Mouse (Mus musculus) CH12.LX (cell line): ENCODE measurements around the gene Megf8. TPM values are rescaled to one million over a fixed set of nuclear protein-coding genes. Genes with fewer than 3 reads are reported as not detected.

Experiments
- DNase-seq: peaks from one replicate; pipeline ENCODE4 v3.0.0-alpha.2; 2013; ENCODE audit errors: extremely low read depth
- H3K27ac ChIP-seq: 2 replicates; pipeline ENCODE4 v1.5.1; 2012; ENCODE audit warnings: low read depth, mild to moderate bottlenecking, control low read depth, moderate library complexity; ENCODE audit not compliant: insufficient read depth
- H3K27me3 ChIP-seq: replicated peaks from 2 replicates; pipeline ENCODE3; 2012; ENCODE audit warnings: inconsistent platforms
- H3K36me3 ChIP-seq, 2 experiments: replicated peaks in 1 of 2; 2 replicates each; pipeline versions ENCODE3 to v1.6.1; 2012; ENCODE audit warnings: inconsistent platforms in 1 of 2, low read length in 1 of 2, mild to moderate bottlenecking in 1 of 2, mixed read lengths in 1 of 2, moderate library complexity in 1 of 2; ENCODE audit not compliant: control insufficient read depth in 1 of 2, insufficient read depth in 1 of 2
- H3K4me1 ChIP-seq, 2 experiments: 2 replicates each; pipeline ENCODE4 v1.6.1; 2012; ENCODE audit warnings: inconsistent platforms in 1 of 2, moderate library complexity in 1 of 2; ENCODE audit not compliant: insufficient read depth in 2 of 2, control insufficient read depth in 1 of 2
- H3K4me2 ChIP-seq: 2 replicates; pipeline ENCODE4 v1.6.1; 2012; ENCODE audit warnings: low read depth, mild to moderate bottlenecking, control low read depth; ENCODE audit not compliant: poor library complexity, insufficient read depth, severe bottlenecking
- H3K4me3 ChIP-seq, 3 experiments: fragments of 150-350 bp in 1 of 3; sonication (generic) in 1 of 3; replicated peaks in 1 of 3; 2 replicates each; pipeline versions ENCODE3 to v1.5.1; 2011 to 2012; ENCODE audit warnings: low read depth in 2 of 3, low read length in 2 of 3, mild to moderate bottlenecking in 2 of 3, moderate library complexity in 2 of 3, control low read depth in 1 of 3, improper control_type of control experiment in 1 of 3, inconsistent platforms in 1 of 3, mixed read lengths in 1 of 3; ENCODE audit not compliant: poor library complexity in 1 of 3
- H3K79me2 ChIP-seq: replicated peaks from 2 replicates; pipeline ENCODE4 v1.6.1; 2012; ENCODE audit warnings: mild to moderate bottlenecking, moderate library complexity; ENCODE audit not compliant: control insufficient read depth, poor library complexity, insufficient read depth, severe bottlenecking; ENCODE audit errors: extremely low read depth
- H3K9ac ChIP-seq: 2 replicates; pipeline ENCODE4 v1.6.1; 2012; ENCODE audit warnings: low read depth, mild to moderate bottlenecking, control low read depth, moderate library complexity; ENCODE audit not compliant: insufficient read depth
- H3K9me3 ChIP-seq: replicated peaks from 2 replicates; pipeline ENCODE3; 2012; ENCODE audit warnings: low read length, inconsistent platforms, mixed read lengths
- BHLHE40 ChIP-seq: IDR thresholded peaks from 2 replicates; pipeline ENCODE4 v1.6.1; 2011; ENCODE audit warnings: mild to moderate bottlenecking, low read depth, low read length, improper control_type of control experiment
- CHD1 ChIP-seq: IDR thresholded peaks from 2 replicates; pipeline ENCODE4 v1.6.1; 2012; ENCODE audit warnings: low read depth, low read length, improper control_type of control experiment, inconsistent platforms
- ELF1 ChIP-seq: IDR thresholded peaks from 2 replicates; pipeline ENCODE4 v1.6.1; 2014; ENCODE audit warnings: low read depth, mild to moderate bottlenecking, inconsistent platforms, low read length, improper control_type of control experiment
- EP300 ChIP-seq: IDR thresholded peaks from 2 replicates; pipeline ENCODE4 v1.6.1; 2011; ENCODE audit warnings: low read length, improper control_type of control experiment
- ETS1 ChIP-seq: conservative IDR thresholded peaks from 2 replicates; pipeline ENCODE4 v1.6.1; 2012; ENCODE audit warnings: low read depth, mild to moderate bottlenecking, inconsistent platforms, low read length, improper control_type of control experiment, moderate library complexity
- GABPA ChIP-seq: IDR thresholded peaks from 2 replicates; pipeline ENCODE4 v1.6.1; 2012; ENCODE audit warnings: low read depth, low read length, improper control_type of control experiment, inconsistent platforms; ENCODE audit not compliant: insufficient replicate concordance
- JUN ChIP-seq: IDR thresholded peaks from 2 replicates; pipeline ENCODE4 v1.6.1; 2011; ENCODE audit warnings: low read depth, mild to moderate bottlenecking, low read length, improper control_type of control experiment, moderate library complexity; ENCODE audit not compliant: insufficient read depth
- JUND ChIP-seq: conservative IDR thresholded peaks from 2 replicates; pipeline ENCODE4 v1.6.1; 2011; ENCODE audit warnings: low read depth, low read length, improper control_type of control experiment
- KAT2A ChIP-seq: IDR thresholded peaks from 2 replicates; pipeline ENCODE4 v1.6.1; 2012; ENCODE audit warnings: low read length, improper control_type of control experiment, inconsistent platforms; ENCODE audit not compliant: insufficient replicate concordance
- MAFK ChIP-seq: IDR thresholded peaks from 2 replicates; pipeline ENCODE4 v1.6.1; 2011; ENCODE audit warnings: low read length, improper control_type of control experiment; ENCODE audit not compliant: insufficient replicate concordance
- MAX ChIP-seq: IDR thresholded peaks from 2 replicates; pipeline ENCODE4 v1.6.1; 2011; ENCODE audit warnings: low read length, improper control_type of control experiment
- MAZ ChIP-seq: IDR thresholded peaks from 2 replicates; pipeline ENCODE4 v1.6.1; 2012; ENCODE audit warnings: low read depth, mild to moderate bottlenecking, inconsistent platforms, low read length, improper control_type of control experiment, moderate library complexity
- PAX5 ChIP-seq: IDR thresholded peaks from 2 replicates; pipeline ENCODE4 v1.6.1; 2012; ENCODE audit warnings: low read length, inconsistent platforms, mixed read lengths
- POLR2AphosphoS2 ChIP-seq: IDR thresholded peaks from 2 replicates; pipeline ENCODE4 v1.6.1; 2011; ENCODE audit warnings: low read depth, low read length, improper control_type of control experiment
- RCOR1 ChIP-seq: conservative IDR thresholded peaks from 2 replicates; pipeline ENCODE4 v1.6.1; 2012; ENCODE audit warnings: low read depth, mild to moderate bottlenecking, inconsistent platforms, low read length, improper control_type of control experiment
- SIN3A ChIP-seq: IDR thresholded peaks from 2 replicates; pipeline ENCODE4 v1.6.1; 2012; ENCODE audit warnings: low read length, improper control_type of control experiment, inconsistent platforms
- SMC3 ChIP-seq: IDR thresholded peaks from 2 replicates; pipeline ENCODE4 v1.6.1; 2011; ENCODE audit warnings: low read depth, low read length, improper control_type of control experiment
- TBP ChIP-seq: conservative IDR thresholded peaks from 2 replicates; pipeline ENCODE4 v1.6.1; 2011; ENCODE audit warnings: low read depth, low read length, improper control_type of control experiment
- TCF12 ChIP-seq: IDR thresholded peaks from 2 replicates; pipeline ENCODE4 v1.6.1; 2014; ENCODE audit warnings: low read depth, mild to moderate bottlenecking, inconsistent platforms, low read length, improper control_type of control experiment
- USF1 ChIP-seq: IDR thresholded peaks from 2 replicates; pipeline ENCODE4 v1.6.1; 2014; ENCODE audit warnings: low read depth, mild to moderate bottlenecking, inconsistent platforms, low read length, improper control_type of control experiment
- ZC3H11A ChIP-seq: IDR thresholded peaks from 2 replicates; pipeline ENCODE4 v1.6.1; 2012; ENCODE audit warnings: low read depth, mild to moderate bottlenecking, inconsistent platforms, low read length, improper control_type of control experiment
- ZKSCAN1 ChIP-seq: IDR thresholded peaks from 2 replicates; pipeline ENCODE4 v1.6.1; 2012; ENCODE audit warnings: low read depth, inconsistent platforms, low read length, improper control_type of control experiment, borderline replicate concordance
- ZMIZ1 ChIP-seq: IDR thresholded peaks from 2 replicates; pipeline ENCODE4 v1.6.1; 2012; ENCODE audit warnings: low read depth, mild to moderate bottlenecking, inconsistent platforms, low read length, improper control_type of control experiment
- dilution Hi-C: fragments of 300-500 bp; cut with MboI; formaldehyde crosslinking; loops from 2 replicates; pipeline ENCODE4 v1.14.3; 2020; ENCODE audit warnings: low sequenced_read_pairs; ENCODE audit not compliant: extremely low pct_unique_long_range_greater_than_20kb, extremely low pct_ligation_motif_present
- in situ Hi-C: fragments of 300-500 bp; cut with MboI; formaldehyde crosslinking; loops from 3 replicates; pipeline ENCODE4 v1.14.3; 2019; ENCODE audit warnings: low sequenced_read_pairs, low pct_ligation_motif_present, low pct_unique_long_range_greater_than_20kb, mixed read lengths
- polyA plus RNA-seq: library from polyadenylated mRNA; unstranded; fragments of >175 nt; gene quantifications from 2 replicates; pipeline ENCODE4 v1.2.1, GENCODE M21; 2012; ENCODE audit warnings: low read depth; ENCODE audit not compliant: insufficient read length
- total RNA-seq, 2 experiments: library from RNA; depleted of rRNA; stranded (reverse); fragments of 300-350 nt in 1 of 2; fragments of >200 nt in 1 of 2; gene quantifications; 2 replicates each; pipeline ENCODE4 v1.2.3; 2012 to 2014

Gene Megf8
- total and polyA plus RNA-seq, 3 experiments = 0.62 to 1.7 (median 1.2) TPM

DNA sequence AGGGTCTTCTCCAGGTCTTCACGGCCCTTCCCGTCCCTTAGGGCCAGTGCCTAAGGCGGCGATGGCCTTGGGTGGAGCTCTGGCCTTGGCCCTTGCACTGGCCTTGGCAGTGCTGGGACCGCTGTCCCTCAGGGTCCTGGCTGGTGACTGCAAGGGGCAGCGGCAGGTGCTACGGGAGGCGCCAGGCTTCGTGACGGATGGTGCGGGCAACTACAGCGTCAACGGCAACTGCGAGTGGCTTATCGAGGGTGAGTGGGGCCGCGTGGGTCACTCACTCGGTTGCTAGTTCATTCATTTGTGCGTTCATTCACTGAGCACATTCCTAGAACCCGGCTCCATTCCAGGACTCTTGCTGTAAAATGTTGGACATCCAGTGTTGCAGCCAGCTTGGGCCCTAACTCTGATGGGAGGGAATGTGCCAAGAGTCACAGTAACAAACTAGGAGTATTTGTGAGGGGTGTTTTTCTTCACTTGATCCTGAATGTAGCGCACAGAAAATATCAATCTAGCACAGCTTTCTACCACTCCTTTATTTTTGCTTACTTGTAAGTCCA, 559 bp downstream of the Megf8 start:
- H3K27me3 ChIP-seq = peaks cover 39% of the 10 kb centered on the region
- in situ Hi-C loops = no loop called here
- peaks cover 7 to 14% of the 10 kb centered on the region in 2 experiments; a peak in 3 of 4 replicates for H3K4me1 ChIP-seq
- H3K36me3 ChIP-seq = no peaks in the 10 kb centered on the region
- H3K9ac ChIP-seq = no peak overlapping the region
- H3K4me3 ChIP-seq = no peak overlapping the region
- no peak for DNase-seq
- peaks cover 2% of the 10 kb centered on the region for H3K9me3 ChIP-seq
- H3K79me2 ChIP-seq = no peaks in the 10 kb centered on the region
- dilution Hi-C loops = no loop called here
- TF ChIP-seq TBP = no peak
- no peak for TF ChIP-seq MAFK
- TF ChIP-seq MAZ = no peak
- no peak for TF ChIP-seq ZKSCAN1
- no peak for TF ChIP-seq PAX5
- TF ChIP-seq BHLHE40 = no peak
- TF ChIP-seq POLR2AphosphoS2 = no peak
- TF ChIP-seq SMC3 = no peak
- TF ChIP-seq USF1 = no peak
- no peak for TF ChIP-seq TCF12
- TF ChIP-seq RCOR1 = no peak
- no peak for TF ChIP-seq JUN
- no peak for TF ChIP-seq MAX
- no peak for TF ChIP-seq JUND
- no peak for TF ChIP-seq ZMIZ1
- TF ChIP-seq EP300 = no peak
- TF ChIP-seq ELF1 = no peak
- no peak for TF ChIP-seq CHD1
- TF ChIP-seq, all 38 proteins: peak for 0
- no peak overlapping the region for H3K27ac ChIP-seq
- H3K4me2 ChIP-seq = no peak overlapping the region

DNA sequence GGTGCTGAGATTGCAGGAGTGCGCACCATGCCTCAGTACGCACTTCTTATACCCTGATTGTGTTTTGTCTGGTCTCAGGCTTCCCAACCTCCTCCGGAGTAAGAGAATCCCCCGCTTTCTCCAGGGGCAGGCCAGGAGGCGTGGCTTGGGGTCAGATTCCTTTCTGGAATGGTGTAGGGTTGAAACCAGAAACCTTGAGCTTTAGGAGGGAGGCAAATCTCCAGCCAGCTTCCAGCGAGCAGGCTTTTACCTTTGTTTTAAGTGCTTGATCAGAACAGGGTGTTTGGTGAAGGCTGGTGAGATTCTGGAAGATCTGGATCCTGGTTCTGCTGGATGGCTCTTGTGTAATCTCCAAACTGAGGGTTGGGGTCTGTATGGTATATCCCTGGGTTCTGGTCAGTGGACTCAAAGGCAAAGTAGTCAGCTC, 5.1 kb downstream of the Megf8 start:
- Histone ChIP-seq H3K27me3 (peaks cover 10% of the 10 kb centered on the region), H3K4me2 (no peak overlapping the region), H3K9me3 (peaks cover 5% of the 10 kb centered on the region), H3K79me2 (no peaks in the 10 kb centered on the region), H3K9ac (no peak overlapping the region), H3K4me3 (no peak overlapping the region), H3K27ac (no peak overlapping the region), H3K36me3 (no peaks in the 10 kb centered on the region), H3K4me1 (no peaks in the 10 kb centered on the region)
- no peak for DNase-seq
- in situ Hi-C loops (no loop called here), dilution Hi-C loops (no loop called here)
- TF ChIP-seq TBP (no peak), JUND (no peak), KAT2A (no peak), BHLHE40 (no peak), POLR2AphosphoS2 (no peak), SIN3A (no peak), ZMIZ1 (no peak), RCOR1 (no peak), GABPA (no peak), ETS1 (no peak), ZC3H11A (no peak)
